Mouse (Mus musculus): ENCODE measurements around the gene Tectb. TPM values are rescaled to one million over a fixed set of nuclear protein-coding genes. Genes with fewer than 3 reads are reported as not detected.

Tectb gene
- not detected in 2 replicates for polyA plus RNA-seq (2014; fragmentation: Nextera tagmentation; extraction: Ambion mirVana)

DNA sequence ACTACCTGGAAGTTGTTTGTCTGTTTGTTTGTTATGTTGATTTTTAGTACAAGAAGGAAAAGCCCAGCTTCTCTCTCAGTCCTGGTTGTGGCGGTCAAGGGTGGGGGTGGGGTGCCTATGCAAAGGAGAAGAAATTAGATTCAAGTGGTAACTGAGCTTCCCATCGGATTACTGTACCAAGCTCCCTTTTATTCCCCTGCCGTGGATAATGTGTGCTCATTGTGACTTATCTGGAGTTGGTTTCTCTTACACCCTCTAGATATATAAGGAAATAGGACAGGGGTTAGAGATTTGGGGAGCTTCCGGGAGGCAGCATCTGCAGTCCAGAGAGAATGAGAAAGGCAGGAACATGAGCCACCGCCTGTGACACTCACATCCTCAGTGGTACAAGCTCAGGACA, at the start of gene Tectb:
Gene Tectb (plus strand): TSS at position 301 of the 400 bp plus-strand sequence.
- ATAC-seq (ENCODE audit: insufficient number of reproducible peaks, insufficient read depth, low FRiP score, low read depth): no peak
- no peaks in the 10 kb centered on the region for H3K4me1 ChIP-seq (ENCODE audit: control insufficient read depth in 2 of 2, insufficient read depth in 2 of 2, low read length in 2 of 2)
- no peak within 1 kb of the TSS for H3K27ac ChIP-seq (replicated peaks in 1 of 2; ENCODE audit: control insufficient read depth in 1 of 2, insufficient read depth in 1 of 2, low read depth in 2 of 2, low read length in 2 of 2)
- H3K9me3 ChIP-seq (ENCODE audit: control insufficient read depth, low read length): no peaks in the 10 kb centered on the region
- H3K36me3 ChIP-seq (ENCODE audit: control insufficient read depth, insufficient read depth, low read length): no peaks in the 10 kb centered on the region
- WGBS: 69% methylated on average over 5 of the region's 5 CpGs
- no peaks in the 10 kb centered on the region for H3K27me3 ChIP-seq (ENCODE audit: control insufficient read depth, insufficient read depth, low read length)
- no peak within 1 kb of the TSS for H3K4me3 ChIP-seq (ENCODE audit: control insufficient read depth in 1 of 2, insufficient read depth in 1 of 2, low read depth in 1 of 2, low read length in 2 of 2)
- no peak within 1 kb of the TSS for H3K9ac ChIP-seq (ENCODE audit: low read length)
- no peak within 1 kb of the TSS for H3K4me2 ChIP-seq (ENCODE audit: low read length)

DNA sequence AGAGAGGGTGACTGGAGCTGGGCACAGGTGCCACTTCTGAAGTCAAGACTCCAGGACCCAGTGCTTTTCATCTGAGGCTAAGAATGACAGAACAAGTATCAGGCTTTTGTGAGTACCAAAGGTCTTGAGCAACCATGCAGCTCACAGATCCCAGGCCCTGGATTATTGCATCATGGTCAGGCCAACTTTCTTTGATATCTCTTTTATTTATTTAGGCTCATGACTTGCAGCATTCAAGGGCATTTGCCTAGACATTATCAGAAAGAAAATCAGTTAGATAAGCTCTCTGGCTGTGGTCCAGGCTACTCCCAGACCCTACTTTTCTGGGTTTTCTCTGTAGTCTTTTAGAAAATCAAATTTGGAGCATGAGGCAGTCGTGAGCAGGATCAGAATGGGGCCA, 48.8 kb upstream of the Tectb start:
- Histone ChIP-seq H3K9ac (ENCODE audit: low read length) (no peak overlapping the region), H3K4me2 (ENCODE audit: low read length) (no peak overlapping the region), H3K27ac (replicated peaks in 1 of 2; ENCODE audit: control insufficient read depth in 1 of 2, insufficient read depth in 1 of 2, low read depth in 2 of 2, low read length in 2 of 2) (no peak overlapping the region), H3K4me3 (ENCODE audit: control insufficient read depth in 1 of 2, insufficient read depth in 1 of 2, low read depth in 1 of 2, low read length in 2 of 2) (no peak overlapping the region), H3K4me1 (ENCODE audit: control insufficient read depth in 2 of 2, insufficient read depth in 2 of 2, low read length in 2 of 2) (peaks cover 3% of the 10 kb centered on the region in 2 experiments; a peak in 3 of 4 replicates), H3K36me3 (ENCODE audit: control insufficient read depth, insufficient read depth, low read length) (no peaks in the 10 kb centered on the region), H3K27me3 (ENCODE audit: control insufficient read depth, insufficient read depth, low read length) (no peaks in the 10 kb centered on the region), H3K9me3 (ENCODE audit: control insufficient read depth, low read length) (no peaks in the 10 kb centered on the region)
- WGBS: 59% methylated on average over 1 of the region's 1 CpGs
- no peak for ATAC-seq (ENCODE audit: insufficient number of reproducible peaks, insufficient read depth, low FRiP score, low read depth)

DNA sequence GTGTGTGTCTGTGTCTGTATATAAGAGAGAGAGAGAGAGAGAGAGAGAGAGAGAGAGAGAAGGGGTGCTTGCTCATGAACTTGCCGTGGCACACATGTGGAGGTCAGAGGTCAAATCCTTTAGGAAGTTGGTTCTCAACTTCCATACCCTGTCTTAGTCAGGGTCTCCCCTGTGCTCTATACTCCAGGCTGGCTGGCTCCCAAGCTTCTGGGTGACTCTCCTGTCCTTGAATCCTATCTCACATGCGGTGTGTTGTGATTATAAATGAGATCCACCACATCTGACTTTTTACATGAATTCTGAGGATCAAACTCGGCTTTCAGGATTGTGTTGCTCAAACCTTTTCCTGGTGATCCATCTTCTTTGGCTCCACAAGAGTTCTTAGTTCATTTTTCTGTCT, 48.1 kb upstream of the Tectb start:
- 67% methylated on average over 3 of the region's 3 CpGs for WGBS
- H3K9me3 ChIP-seq (ENCODE audit: control insufficient read depth, low read length): no peaks in the 10 kb centered on the region
- H3K27ac ChIP-seq (replicated peaks in 1 of 2; ENCODE audit: control insufficient read depth in 1 of 2, insufficient read depth in 1 of 2, low read depth in 2 of 2, low read length in 2 of 2): no peak overlapping the region
- no peak overlapping the region for H3K4me3 ChIP-seq (ENCODE audit: control insufficient read depth in 1 of 2, insufficient read depth in 1 of 2, low read depth in 1 of 2, low read length in 2 of 2)
- ATAC-seq (ENCODE audit: insufficient number of reproducible peaks, insufficient read depth, low FRiP score, low read depth): no peak
- H3K27me3 ChIP-seq (ENCODE audit: control insufficient read depth, insufficient read depth, low read length): no peaks in the 10 kb centered on the region
- H3K4me1 ChIP-seq (ENCODE audit: control insufficient read depth in 2 of 2, insufficient read depth in 2 of 2, low read length in 2 of 2): peaks cover 6 to 7% of the 10 kb centered on the region in 2 experiments; a peak in 3 of 4 replicates
- H3K36me3 ChIP-seq (ENCODE audit: control insufficient read depth, insufficient read depth, low read length): no peaks in the 10 kb centered on the region
- H3K9ac ChIP-seq (ENCODE audit: low read length): no peak overlapping the region
- H3K4me2 ChIP-seq (ENCODE audit: low read length): no peak overlapping the region

DNA sequence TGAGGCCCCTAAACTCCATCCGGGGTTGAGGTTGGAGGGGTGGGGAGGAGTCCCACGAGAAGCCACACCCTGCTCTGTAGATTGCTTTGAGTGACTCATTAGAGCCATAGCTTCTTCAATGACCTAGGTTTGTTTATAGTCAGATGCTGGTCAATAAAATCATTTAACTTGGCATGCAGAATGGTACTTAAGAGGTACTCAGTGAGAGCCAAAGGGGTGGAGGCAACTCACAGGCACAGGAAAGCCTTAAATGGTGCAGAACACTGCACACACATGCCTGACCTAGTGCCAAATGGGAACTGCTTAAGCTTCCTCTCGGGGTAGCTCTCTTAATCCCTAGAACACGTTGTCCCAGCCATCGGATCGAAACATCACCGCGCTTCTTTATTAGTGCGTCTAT, 46.0 kb upstream of the Tectb start:
- Histone ChIP-seq H3K27me3 (ENCODE audit: control insufficient read depth, insufficient read depth, low read length) (no peaks in the 10 kb centered on the region), H3K4me2 (ENCODE audit: low read length) (no peak overlapping the region), H3K4me3 (ENCODE audit: control insufficient read depth in 1 of 2, insufficient read depth in 1 of 2, low read depth in 1 of 2, low read length in 2 of 2) (no peak overlapping the region), H3K27ac (replicated peaks in 1 of 2; ENCODE audit: control insufficient read depth in 1 of 2, insufficient read depth in 1 of 2, low read depth in 2 of 2, low read length in 2 of 2) (no peak overlapping the region), H3K4me1 (ENCODE audit: control insufficient read depth in 2 of 2, insufficient read depth in 2 of 2, low read length in 2 of 2) (peaks cover 9 to 10% of the 10 kb centered on the region in 2 experiments; a peak in 3 of 4 replicates), H3K9me3 (ENCODE audit: control insufficient read depth, low read length) (no peaks in the 10 kb centered on the region), H3K36me3 (ENCODE audit: control insufficient read depth, insufficient read depth, low read length) (no peaks in the 10 kb centered on the region), H3K9ac (ENCODE audit: low read length) (no peak overlapping the region)
- 81% methylated on average over 9 of the region's 9 CpGs for WGBS
- ATAC-seq (ENCODE audit: insufficient number of reproducible peaks, insufficient read depth, low FRiP score, low read depth): no peak

DNA sequence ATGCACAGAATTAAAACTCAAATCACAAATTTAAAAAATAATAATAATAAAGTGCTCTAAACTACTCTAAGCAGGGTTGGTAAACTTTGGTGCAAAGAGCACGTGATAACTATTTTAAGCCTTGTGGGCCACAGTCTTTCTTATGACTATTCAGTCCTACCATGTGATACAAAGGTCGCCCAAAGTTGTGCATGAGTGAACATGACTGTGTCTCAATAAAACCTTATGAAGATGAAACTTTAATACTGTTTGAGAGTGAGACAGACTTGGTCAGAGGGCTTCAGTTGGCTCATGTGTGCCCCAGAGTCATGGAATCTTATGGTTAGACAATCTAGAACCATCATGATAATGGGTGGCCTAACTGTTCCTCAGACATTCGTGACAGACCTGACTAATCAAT, 44.6 kb upstream of the Tectb start:
- Histone ChIP-seq H3K4me1 (ENCODE audit: control insufficient read depth in 2 of 2, insufficient read depth in 2 of 2, low read length in 2 of 2) (peaks cover 9 to 10% of the 10 kb centered on the region in 2 experiments; a peak in 3 of 4 replicates), H3K9me3 (ENCODE audit: control insufficient read depth, low read length) (no peaks in the 10 kb centered on the region), H3K36me3 (ENCODE audit: control insufficient read depth, insufficient read depth, low read length) (no peaks in the 10 kb centered on the region), H3K9ac (ENCODE audit: low read length) (no peak overlapping the region), H3K4me3 (ENCODE audit: control insufficient read depth in 1 of 2, insufficient read depth in 1 of 2, low read depth in 1 of 2, low read length in 2 of 2) (no peak overlapping the region), H3K27ac (replicated peaks in 1 of 2; ENCODE audit: control insufficient read depth in 1 of 2, insufficient read depth in 1 of 2, low read depth in 2 of 2, low read length in 2 of 2) (no peak overlapping the region), H3K27me3 (ENCODE audit: control insufficient read depth, insufficient read depth, low read length) (no peaks in the 10 kb centered on the region), H3K4me2 (ENCODE audit: low read length) (no peak overlapping the region)
- WGBS: 86% methylated on average over 3 of the region's 3 CpGs
- ATAC-seq (ENCODE audit: insufficient number of reproducible peaks, insufficient read depth, low FRiP score, low read depth): no peak

DNA sequence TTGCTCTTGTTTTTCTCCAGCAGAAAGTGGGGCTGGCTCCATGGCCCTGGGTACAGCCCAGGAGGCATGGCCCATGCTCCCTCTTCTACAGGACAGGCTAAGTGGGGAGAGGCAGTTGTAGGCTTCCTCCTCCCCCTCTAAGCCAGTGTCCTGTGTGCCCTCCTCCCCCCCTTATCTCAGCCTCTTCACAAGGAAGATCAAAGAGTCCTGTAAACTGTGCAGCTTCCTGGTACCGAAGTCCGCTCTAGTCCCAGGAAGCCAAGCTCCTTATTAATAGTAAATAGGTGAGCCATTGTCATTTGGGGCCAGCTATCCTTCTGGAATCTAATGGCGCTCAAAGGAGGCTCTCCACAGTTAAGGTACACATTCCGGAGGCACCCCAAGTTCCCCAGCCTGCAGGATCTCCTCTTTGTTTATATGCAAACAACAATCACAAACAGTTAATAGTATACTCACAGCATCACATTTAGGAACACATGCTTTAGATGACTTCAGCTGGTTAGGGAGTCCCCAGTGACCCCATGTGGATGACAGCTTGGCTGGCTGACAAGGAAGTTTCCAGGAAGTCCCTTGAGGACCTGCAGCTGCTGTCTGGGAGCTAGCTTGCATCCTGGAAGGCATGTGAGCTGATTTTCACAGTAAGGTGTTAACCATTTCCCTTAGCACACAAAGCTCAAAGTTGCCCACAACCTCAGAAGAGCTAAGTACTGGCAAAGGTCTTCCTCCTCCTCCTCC, 43.7 kb upstream of the Tectb start:
- Histone ChIP-seq H3K4me1 (ENCODE audit: control insufficient read depth in 2 of 2, insufficient read depth in 2 of 2, low read length in 2 of 2) (peaks cover 9 to 10% of the 10 kb centered on the region in 2 experiments; a peak in 3 of 4 replicates), H3K36me3 (ENCODE audit: control insufficient read depth, insufficient read depth, low read length) (no peaks in the 10 kb centered on the region), H3K4me3 (ENCODE audit: control insufficient read depth in 1 of 2, insufficient read depth in 1 of 2, low read depth in 1 of 2, low read length in 2 of 2) (no peak overlapping the region), H3K27me3 (ENCODE audit: control insufficient read depth, insufficient read depth, low read length) (no peaks in the 10 kb centered on the region), H3K9me3 (ENCODE audit: control insufficient read depth, low read length) (no peaks in the 10 kb centered on the region), H3K9ac (ENCODE audit: low read length) (no peak overlapping the region), H3K4me2 (ENCODE audit: low read length) (no peak overlapping the region), H3K27ac (replicated peaks in 1 of 2; ENCODE audit: control insufficient read depth in 1 of 2, insufficient read depth in 1 of 2, low read depth in 2 of 2, low read length in 2 of 2) (no peak overlapping the region)
- no peak for ATAC-seq (ENCODE audit: insufficient number of reproducible peaks, insufficient read depth, low FRiP score, low read depth)
- 38% methylated on average over 4 of the region's 4 CpGs for WGBS

DNA sequence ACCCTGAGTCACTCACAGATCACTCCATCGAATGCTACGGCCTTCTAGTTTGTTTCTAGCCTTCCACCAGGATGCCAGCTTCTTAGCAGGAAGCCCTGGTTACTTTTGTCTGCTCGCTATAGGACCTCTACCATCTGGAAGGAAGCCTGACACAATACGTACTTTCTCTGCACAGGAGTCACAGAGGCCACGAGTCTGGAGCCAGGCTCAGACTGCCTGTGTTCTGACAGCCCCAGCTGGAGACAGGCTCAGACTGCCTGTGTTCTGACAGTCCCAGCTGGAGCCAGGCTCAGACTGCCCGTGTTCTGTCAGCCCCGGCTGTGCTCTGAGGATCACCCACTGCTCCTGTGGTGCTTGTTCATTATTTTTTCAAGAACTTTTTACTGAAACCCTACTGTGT, 42.6 kb upstream of the Tectb start:
- no peaks in the 10 kb centered on the region for H3K27me3 ChIP-seq (ENCODE audit: control insufficient read depth, insufficient read depth, low read length)
- no peaks in the 10 kb centered on the region for H3K36me3 ChIP-seq (ENCODE audit: control insufficient read depth, insufficient read depth, low read length)
- H3K4me2 ChIP-seq (ENCODE audit: low read length): no peak overlapping the region
- no peak for ATAC-seq (ENCODE audit: insufficient number of reproducible peaks, insufficient read depth, low FRiP score, low read depth)
- no peaks in the 10 kb centered on the region for H3K9me3 ChIP-seq (ENCODE audit: control insufficient read depth, low read length)
- H3K4me3 ChIP-seq (ENCODE audit: control insufficient read depth in 1 of 2, insufficient read depth in 1 of 2, low read depth in 1 of 2, low read length in 2 of 2): no peak overlapping the region
- H3K4me1 ChIP-seq (ENCODE audit: control insufficient read depth in 2 of 2, insufficient read depth in 2 of 2, low read length in 2 of 2): peaks cover 9 to 10% of the 10 kb centered on the region in 2 experiments; a peak in 3 of 4 replicates
- WGBS: 42% methylated on average over 7 of the region's 7 CpGs
- no peak overlapping the region for H3K27ac ChIP-seq (replicated peaks in 1 of 2; ENCODE audit: control insufficient read depth in 1 of 2, insufficient read depth in 1 of 2, low read depth in 2 of 2, low read length in 2 of 2)
- no peak overlapping the region for H3K9ac ChIP-seq (ENCODE audit: low read length)

DNA sequence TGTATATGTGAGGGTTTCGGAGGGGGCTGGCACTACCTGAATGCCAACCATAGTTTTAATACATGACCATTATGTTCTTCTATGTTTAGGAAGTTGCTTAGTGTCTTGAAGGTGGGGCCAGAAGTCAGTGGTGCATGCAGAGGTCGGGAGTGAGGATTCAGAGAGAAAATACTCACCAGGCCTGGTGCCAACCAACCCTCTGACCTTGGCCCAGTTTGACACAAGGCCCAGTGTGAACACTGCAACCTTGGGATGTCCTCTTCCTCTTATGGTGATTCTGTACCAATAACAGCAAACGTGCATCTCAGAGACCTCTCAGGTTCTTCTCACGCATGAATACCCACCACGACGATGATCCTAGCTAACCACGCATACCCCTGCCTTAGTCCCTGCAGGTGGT, 42.0 kb upstream of the Tectb start:
- WGBS: 78% methylated on average over 7 of the region's 7 CpGs
- no peak overlapping the region for H3K4me3 ChIP-seq (ENCODE audit: control insufficient read depth in 1 of 2, insufficient read depth in 1 of 2, low read depth in 1 of 2, low read length in 2 of 2)
- no peak for ATAC-seq (ENCODE audit: insufficient number of reproducible peaks, insufficient read depth, low FRiP score, low read depth)
- H3K36me3 ChIP-seq (ENCODE audit: control insufficient read depth, insufficient read depth, low read length): no peaks in the 10 kb centered on the region
- H3K4me1 ChIP-seq (ENCODE audit: control insufficient read depth in 2 of 2, insufficient read depth in 2 of 2, low read length in 2 of 2): peaks cover 9 to 10% of the 10 kb centered on the region in 2 experiments; a peak in 3 of 4 replicates
- no peaks in the 10 kb centered on the region for H3K9me3 ChIP-seq (ENCODE audit: control insufficient read depth, low read length)
- H3K27ac ChIP-seq (replicated peaks in 1 of 2; ENCODE audit: control insufficient read depth in 1 of 2, insufficient read depth in 1 of 2, low read depth in 2 of 2, low read length in 2 of 2): no peak overlapping the region
- no peaks in the 10 kb centered on the region for H3K27me3 ChIP-seq (ENCODE audit: control insufficient read depth, insufficient read depth, low read length)
- H3K4me2 ChIP-seq (ENCODE audit: low read length): no peak overlapping the region
- H3K9ac ChIP-seq (ENCODE audit: low read length): no peak overlapping the region

Data from heart, embryonic 14.5 days (tissue).